Mouse (Mus musculus) mature B cell (primary cell): ENCODE data around the gene Fam149b.
"Not testable (repeated sequence)": the region's sequence is repeated elsewhere in the genome, so short reads cannot be mapped to it uniquely, and the experiment has no call there.

Experiments
- in situ Hi-C: fragments of 300-500 bp; cut with MboI; formaldehyde crosslinking; loops from 2 replicates; pipeline ENCODE4 v1.14.3; 2019

Fam149b gene

DNA sequence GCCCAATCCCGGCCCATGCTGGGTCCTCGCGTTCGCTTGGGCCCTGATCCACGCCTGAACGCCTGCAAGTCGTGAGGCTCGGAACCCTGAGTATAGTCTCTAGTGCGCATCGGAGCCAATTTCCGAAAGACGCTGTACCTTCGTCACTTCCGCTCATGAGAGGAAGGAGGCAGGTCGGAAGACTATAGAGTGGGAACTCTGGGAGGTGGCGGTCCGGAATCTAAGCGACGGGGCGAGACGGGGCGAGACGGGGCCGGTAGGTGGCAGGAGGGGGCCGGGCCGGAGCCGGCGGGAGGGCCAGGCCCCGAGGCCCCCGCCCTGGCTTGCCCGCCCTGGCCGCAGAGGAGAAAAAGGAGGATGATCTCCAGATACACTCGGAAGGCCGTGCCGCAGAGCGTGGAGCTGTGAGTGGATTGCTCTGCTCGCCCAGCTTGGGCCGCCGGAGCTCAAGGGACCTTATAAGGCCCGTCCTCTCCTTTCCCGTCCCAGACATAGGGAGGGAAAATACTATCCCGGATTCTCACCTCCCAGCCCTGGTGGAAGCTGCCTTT is at the start of gene Fam149b, which contains the start of gene Ecd:
Gene Fam149b (plus strand): TSS at position 172 of the 551 bp plus-strand sequence.
Gene Ecd (minus strand): TSS at position 131 of the 551 bp plus-strand sequence.
- in situ Hi-C loops = loop anchor here (5.0 kb wide), 1 partner anchor 39 kb away; the partner anchor contains the start of gene Dnajc9

DNA sequence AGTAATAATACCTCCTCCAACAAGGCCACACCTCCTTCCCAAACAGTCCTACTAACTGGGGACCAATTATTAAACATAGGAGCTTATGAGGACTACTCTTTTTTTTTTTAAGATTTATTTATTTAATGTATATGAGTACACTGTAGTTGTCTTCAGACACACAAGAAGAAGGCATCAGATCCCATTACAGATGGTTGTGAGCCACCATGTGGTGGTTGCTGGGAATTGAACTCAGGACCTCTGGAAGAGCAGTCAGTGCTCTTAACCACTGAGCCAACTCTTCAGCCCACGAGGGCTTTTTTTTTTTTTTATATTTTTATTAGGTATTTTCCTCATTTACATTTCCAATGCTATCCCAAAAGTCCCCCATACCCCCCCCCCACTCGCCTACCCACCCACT is 42.9 kb upstream of the Fam149b start:
- in situ Hi-C loops = not testable (repeated sequence)

DNA sequence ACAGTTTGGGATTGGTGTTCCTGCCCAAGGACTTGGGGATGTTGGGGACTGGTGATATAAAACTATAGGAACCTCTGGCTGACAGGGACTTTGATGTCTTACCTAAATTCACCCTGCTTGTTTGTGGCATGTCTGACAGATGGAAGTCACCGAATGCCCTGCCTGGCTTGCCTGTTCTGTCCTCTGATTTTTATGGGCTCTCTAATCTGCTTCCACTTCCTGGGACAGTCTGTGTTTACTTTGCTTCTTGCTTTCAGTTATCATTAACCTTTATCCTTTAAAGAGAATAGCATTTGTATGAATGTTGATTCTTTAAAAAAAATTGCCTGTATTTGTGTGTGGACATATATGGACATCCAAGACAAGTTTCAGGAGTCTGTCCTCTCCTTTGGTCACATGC is 32.8 kb upstream of the Fam149b start:
- in situ Hi-C loops = no loop called here

DNA sequence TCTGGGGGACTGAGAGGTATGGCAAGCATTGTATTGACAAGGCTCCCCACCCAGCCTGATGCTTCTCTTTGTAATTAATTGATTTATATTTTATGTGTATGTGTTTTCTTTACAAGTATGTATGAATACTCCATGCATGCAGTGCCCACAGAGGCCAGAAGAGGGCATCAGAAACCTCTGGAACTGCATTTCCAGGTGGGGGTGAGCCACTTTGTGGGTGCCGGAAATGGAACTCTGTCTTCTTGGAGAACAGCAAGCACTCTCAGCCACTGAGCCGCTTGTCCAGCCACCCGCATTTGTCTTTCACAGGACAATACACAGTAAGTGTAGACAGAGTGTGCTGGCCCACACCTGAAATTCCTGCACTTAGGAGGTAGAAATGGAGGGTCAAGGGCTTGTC is 28.5 kb upstream of the Fam149b start:
- in situ Hi-C loops = no loop called here

DNA sequence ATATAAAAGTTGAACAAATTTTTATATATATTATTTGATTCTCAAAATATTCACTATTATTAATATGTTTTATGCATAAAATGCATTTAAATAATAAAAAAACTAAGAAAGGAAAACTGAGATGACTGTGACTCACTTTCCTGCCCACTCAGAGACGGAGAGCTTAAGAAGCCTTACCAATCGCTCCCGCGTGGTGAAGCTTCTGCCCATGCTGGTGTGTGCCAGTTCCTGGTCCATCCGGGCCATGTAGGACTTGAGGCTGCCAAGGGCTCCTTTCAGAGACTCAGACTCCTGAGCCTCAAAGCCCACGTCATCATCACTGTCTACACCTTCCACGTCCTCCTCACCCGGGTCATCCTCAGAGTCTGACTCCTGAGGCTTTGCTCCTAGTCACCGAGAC is 23.8 kb upstream of the Fam149b start:
- in situ Hi-C loops = no loop called here

DNA sequence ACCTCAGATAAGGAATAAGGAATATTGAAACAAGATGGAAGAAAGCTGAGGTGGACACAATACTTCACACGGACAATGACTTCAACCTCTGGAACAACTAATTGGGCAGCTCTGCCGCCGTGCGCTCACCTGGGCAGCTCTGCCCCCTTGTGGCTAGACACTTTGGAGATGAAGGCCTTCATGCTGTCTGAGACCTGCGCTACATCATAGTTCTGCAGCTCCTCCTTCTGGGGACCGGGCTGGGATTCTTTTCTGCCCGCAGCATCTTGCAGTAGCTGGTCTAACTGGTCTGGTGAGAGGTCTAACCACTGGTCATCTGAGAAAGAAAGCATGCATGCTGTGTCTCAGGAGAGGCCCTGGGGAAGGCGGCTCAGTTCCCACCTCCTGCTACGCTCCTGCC is 19.5 kb upstream of the Fam149b start:
- in situ Hi-C loops = no loop called here

DNA sequence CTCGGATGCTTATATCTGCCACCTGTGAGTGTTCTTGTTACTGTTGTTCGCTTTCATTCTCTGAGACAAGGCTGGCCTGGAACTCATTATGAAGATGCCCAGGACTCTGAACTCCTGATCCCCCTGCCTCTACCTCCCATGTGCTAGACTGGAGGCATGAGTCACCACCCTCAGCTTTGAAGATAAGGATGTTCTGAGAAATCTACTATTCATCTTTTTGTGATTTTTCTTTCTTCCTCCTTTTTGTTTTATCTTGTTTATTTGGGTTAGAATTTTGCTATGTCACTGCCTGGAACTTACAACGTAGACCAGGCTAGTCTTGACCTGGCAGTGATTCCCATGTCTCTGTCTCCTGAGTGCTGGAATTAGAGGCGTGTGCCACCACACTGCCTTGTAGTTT is 16.6 kb upstream of the Fam149b start:
- in situ Hi-C loops = no loop called here

DNA sequence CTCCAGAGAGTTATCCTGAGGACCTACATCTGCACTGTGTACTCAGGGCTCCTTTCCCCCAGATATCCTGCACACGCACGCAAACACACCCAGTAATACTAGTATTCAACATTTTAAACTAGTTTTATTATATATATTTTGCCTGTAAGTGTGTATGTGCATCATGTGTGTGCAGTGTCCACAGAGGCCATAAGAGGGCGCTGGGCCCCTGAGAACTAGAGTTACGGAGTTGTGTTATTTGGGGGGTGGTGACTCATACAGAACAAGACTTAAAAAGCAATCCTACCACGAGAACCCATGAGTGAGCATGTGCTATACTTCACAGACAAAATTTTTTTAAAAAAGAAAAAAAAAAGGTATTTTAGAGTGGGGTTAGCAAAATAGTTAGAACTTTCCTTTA is 8.5 kb upstream of the Fam149b start:
- in situ Hi-C loops = no loop called here

DNA sequence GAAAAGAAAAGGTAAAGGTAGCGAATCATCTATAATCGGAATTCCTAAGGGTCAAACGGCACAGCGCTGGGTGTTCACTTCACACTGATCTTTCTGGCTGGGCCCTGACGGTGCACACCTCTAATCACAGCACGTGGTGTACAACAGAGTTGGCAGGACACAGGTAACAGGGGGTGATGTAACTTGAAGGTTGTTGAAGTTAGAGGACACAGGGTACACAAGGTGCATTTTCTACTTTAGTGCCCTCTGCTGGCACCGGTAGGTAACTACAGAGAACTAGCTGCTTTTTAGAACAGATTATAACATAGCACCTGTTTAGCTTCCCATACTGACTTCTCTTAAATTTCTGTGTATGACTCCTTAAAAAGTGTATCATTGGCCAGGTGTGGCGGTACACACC is 7.8 kb upstream of the Fam149b start:
- in situ Hi-C loops = no loop called here

DNA sequence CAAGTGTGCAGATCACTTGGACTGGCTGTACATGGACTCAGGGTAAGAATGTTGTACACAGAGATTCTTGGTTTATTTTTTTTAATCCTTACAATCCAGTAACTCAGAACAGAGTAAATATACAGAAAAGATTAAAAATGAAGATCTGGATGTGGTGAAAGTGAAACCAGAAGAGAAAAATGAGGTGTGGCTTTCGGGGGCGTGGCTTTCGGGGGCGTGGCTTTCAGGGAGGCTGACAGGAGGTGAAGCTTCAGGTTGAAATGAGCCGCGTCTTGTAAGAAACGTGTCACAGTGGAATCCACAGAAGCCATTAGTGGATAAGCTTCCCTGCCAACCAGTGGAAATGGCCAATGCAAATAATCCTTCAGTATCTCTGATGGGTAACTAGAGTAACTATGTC is 7.1 kb upstream of the Fam149b start:
- in situ Hi-C loops = no loop called here

DNA sequence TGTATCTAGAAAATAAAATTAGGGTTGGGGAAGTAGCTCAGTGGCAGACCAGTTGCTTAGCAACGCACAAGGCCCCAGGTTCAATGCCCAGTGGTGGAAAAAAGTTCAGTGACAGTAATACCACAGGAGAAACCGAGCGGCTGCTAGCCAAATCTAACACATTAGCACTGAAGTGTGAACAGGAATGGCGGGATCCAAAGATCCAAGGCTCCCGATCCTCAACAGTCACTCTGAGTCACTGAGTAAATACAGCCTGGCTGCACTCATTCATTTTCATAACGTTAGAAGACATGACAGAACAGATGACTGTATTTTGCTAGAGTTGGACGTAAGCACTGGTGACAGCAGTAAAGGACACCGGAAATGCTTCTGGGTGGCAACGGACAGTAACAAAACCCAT is 2.1 kb upstream of the Fam149b start:
- in situ Hi-C loops = loop anchor here (5.0 kb wide), 1 partner anchor 41 kb away; the partner anchor contains the start of gene Dnajc9

DNA sequence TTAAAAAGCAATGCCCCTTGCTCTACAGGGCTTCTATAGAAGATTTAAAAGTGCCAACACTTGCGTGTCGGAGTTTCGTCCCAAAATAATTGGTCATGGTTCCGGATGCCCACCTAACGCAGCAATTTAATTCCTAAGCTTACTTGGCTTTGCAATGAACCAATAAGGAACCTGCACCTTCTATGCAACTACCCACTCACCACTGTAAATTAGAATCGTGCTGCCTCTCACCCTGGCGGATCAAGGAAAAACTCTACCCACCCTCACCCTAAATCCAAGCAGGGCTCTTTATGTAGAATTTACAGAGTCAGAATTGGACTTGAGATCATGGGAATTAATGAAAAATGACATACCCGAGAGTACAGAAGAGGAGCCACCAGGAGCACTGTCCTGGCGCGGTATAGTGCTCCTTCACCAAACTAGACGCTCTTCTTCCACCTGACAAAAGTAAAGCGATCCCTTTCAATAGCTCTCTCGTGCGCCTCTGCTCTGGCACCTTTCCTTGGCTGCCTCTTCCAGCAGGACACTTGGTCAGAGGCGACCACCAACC is 446 bp upstream of the Fam149b start:
- in situ Hi-C loops = loop anchor here (5.0 kb wide), 1 partner anchor 40 kb away; the partner anchor contains the start of gene Dnajc9

DNA sequence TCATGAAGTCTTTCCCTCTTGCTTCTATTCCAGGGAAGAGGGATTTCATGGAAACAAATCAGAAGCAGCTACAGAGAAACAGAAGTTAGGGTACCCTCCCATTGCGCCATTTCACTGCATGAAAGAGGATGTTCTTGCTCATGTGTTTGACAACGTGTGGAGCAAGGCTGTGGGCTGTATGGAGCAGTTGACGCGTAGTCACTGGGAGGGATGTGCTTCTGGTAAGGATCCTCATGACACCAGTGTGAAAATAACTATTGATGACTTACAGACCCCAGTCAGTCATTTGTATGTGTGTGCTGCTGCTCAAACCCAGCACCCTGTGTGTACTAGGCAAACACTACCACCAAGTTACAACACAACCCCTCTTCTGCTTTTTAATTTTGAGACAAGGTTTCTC is 15.3 kb downstream of the Fam149b start:
- in situ Hi-C loops = no loop called here

DNA sequence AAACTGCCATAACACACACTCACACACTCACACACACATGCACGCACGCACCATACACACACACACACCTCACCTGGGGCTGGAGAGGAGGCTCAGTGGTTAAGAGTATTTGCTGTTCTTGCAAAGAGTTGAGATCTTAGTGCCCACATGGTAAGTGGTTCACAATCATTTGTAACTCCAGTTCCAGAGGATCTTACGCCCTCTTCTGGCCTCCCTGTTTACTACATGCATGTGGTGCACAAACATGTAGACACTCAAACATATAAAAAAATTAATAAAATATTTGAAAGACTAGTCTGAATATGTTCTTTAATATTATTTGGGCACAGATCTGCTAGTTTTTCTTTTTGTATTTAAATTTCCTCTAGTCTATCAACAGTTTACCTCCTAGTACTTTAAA is 20.3 kb downstream of the Fam149b start:
- in situ Hi-C loops = no loop called here

DNA sequence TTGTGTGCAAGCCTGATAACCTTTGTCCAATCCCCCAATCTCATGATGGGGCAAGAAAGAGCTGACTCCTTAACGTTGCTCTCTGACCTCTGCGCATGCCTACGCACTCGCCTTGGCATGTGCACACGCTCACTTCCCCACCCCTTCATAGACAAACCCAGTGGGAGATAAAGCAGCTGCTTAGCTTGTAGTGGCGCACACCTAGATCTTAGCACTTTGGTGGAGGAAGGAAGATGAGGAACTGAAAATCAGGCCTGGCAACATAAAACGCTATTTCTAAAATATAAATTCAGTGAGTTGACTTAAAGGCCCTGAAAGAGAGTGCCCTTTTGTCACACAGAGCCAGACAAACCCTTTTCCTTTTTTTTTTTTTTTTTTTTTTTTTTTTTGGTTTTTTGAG is 22.8 kb downstream of the Fam149b start:
- in situ Hi-C loops = no loop called here

DNA sequence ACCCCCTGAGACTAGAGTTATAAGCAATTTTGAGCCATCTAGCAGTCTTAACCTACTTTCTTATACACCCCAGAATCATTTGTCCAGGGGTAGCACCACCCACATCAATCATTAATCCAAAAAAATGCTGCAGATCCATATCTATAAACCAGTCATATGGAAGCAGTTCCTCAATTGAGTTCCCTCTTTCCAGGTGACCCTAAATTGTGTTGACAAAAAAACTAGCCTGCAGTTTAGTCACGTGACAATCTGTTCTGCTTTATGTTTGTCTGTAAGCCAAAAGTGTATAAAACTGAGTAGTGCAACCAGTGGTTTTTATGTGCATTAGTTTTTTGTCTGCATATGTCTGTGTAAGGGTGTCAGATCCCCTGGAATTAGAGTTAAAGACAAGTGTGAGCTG is 23.9 kb downstream of the Fam149b start:
- in situ Hi-C loops = no loop called here

DNA sequence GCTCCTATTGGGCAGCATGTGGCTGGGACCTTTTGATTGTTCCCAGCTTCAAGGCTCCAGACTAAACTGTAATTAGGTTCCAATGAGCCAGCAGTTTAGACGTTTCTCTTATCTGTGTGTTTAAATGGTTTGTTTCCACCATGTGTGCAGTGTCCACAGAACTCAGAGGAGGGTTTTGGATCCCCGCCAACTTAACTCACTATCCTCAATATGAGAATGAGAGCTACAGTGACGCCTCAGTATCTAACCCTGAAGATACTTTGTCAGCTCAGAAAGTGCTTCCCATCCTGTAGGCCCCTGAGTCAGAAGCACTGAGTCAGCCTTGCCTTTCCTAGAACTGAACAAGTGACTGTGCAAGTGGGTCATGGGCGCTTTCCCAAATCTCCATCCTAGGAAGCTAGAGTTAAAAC is 29.2 kb downstream of the Fam149b start:
- in situ Hi-C loops = no loop called here

DNA sequence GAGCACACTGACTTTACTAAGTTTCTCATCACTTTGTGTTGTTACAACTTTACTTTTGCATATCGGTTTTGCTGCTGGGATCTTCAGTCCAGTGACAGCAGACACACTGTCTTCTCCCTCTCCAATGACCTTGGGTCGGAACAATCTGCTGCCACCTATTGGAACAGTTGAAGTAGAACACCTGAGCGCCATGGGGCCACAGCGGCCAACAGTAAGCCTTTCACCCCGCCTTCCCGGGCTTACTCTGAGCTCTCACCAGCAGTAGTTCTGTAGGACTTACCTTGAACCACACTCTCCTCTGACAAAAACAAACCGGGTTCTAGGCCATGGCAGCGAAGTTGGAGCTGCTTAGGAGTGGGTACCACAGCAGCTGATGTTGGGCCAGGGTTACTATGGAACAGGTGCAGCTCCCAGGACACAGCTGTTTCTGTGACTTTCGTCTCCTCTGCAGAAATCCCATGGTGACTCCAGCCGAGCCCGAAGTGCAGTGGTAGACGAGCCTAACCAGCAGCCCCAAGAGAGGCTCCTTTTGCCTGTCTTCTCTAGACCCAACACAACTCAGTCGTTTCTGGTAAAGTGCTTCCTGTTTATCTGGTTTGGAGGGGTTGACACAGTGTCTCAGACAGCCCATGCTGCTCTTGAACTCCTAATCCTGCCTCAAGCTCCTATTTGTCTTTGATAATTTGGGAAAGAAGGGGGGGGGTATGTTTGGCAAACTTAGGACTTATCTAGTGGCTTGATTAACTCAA is 30.5 kb downstream of the Fam149b start:
- in situ Hi-C loops = no loop called here

DNA sequence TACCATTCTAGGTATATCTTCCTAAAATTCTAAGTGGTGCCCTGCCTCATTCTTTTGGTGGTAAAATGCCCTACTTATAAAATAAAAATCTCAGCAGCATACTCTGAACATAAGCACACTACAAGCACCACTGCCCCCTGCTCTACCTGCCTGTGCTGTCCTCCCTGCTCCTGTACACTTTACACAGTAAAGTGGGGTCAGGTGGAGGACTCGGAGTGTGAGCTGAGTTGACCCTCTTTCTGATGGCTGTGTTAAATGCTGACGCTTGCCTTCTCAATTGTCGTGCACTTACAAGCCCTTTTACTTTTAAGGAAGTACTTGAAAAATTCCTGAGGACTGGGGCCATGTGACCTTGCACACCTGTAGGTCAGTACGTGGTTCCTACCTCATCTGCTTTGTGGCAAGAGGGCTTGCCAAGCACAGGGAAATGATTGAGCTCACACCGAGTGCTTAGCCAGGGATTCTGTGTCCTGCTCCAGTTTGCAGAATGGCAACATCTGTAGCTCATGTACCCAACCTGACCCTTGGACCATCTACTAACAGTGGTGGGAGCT is 31.2 kb downstream of the Fam149b start:
- in situ Hi-C loops = no loop called here

DNA sequence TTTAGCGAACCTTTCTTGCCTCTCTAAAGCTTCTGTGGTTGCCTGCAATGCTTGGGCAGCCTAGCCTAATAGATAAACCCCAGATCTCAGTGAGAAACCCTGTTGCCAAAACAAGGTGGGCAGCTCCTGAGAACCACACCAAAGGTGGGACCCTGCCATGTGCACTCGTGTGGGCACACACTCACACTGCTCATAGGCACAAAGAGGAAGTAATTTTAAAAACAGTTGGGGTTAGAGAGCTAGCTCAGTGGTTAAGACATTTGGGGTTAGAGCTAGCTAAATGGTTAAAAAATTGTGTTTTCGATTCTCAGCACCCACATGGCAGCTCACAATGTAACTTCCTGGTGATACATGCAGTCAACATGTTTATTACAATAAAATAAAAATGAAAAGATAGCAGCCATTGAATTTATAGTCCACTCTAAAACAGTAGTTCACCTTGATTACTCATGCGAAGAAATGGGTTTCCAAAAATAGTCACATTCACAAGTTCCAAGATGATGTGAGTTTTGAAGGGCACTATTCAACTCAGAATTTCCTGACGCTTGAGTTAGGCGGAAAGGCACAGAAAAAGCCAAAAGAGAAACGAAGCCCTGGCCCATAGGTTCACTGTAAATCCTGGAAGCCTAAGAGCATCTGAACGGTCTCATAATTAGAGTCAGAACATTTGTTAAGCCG is 31.9 kb downstream of the Fam149b start:
- in situ Hi-C loops = no loop called here

DNA sequence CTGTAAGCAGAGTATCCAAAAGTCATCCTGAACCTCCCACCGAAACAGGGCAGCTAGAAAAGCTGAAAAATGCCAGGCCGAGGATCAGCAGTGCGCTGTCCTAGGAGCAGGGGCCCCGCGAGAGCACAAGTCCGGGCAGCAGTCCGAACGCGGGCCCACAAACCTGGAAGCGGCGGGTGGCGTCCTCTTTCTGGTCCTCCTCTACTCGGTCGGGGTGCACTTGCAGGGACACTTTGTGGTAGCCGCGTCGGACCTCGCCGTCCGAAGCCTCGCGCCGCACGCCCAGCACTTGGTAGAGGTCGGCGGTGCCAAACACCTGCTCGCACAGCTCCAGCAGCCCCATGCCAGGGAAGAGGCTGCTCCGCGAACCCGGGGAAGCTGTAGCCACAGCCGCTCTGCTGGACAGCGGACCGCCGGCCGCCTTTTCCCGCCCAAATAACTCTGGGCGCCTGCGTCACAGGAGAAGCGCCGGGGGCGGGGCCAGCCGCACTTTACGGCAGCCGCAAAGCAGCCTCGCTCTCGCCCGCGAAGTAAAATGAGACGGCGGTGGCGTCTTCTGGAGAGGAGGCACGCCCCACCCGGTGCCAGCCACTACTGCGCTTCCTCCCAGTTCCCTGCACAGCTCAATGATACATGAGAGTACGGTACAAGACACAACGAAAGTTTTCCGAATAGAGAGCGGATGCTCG is 40.6 kb downstream of the Fam149b start, which contains the start of gene Dnajc9:
Gene Dnajc9 (minus strand): TSS at position 470 of the 689 bp plus-strand sequence.
- in situ Hi-C loops = loop anchor here (5.0 kb wide), 1 partner anchor 41 kb away; the partner anchor contains the start of genes Ecd and Fam149b
